Mouse (Mus musculus) layer of hippocampus, adult 8-10 months (tissue): ENCODE measurements around the gene Mxi1. TPM values are rescaled to one million over a fixed set of nuclear protein-coding genes. Genes with fewer than 3 reads are reported as not detected.
"Not testable (repeated sequence)": the region's sequence is repeated elsewhere in the genome, so short reads cannot be mapped to it uniquely, and the experiment has no call there.

Experiments used
- DNase-seq, 2 experiments: peaks; one replicate each; pipeline ENCODE4 v3.0.0; 2022; ENCODE audit warnings: low spot score in 2 of 2
- total RNA-seq, 4 experiments: library from RNA; stranded (reverse); gene quantifications; 2 replicates each; pipeline ENCODE4 v1.2.4; 2022

Mxi1 gene
- total RNA-seq, 4 experiments from 2014 or later: 57.8 to 73.4 (median 65.8) TPM

DNA sequence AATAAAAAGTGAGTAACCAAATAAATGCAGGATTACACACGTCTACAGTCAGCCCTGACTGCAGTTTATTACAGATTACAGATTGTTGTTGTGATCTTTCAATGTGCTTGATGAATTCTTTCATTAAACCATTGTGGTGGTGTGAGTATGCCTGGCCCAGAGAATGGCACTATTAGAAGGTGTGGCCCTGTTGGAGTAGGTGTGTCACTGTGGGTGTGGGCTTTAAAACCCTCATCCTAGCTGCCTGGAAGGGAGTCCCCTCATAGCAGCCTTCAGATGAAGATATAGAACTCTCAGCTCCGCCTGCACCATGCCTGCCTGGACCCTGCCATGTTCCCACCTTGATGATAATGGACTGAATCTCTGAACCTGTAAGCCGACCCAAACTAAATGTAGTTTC is 84.6 kb downstream of the Mxi1 start:
- DNase-seq: not testable (repeated sequence)

DNA sequence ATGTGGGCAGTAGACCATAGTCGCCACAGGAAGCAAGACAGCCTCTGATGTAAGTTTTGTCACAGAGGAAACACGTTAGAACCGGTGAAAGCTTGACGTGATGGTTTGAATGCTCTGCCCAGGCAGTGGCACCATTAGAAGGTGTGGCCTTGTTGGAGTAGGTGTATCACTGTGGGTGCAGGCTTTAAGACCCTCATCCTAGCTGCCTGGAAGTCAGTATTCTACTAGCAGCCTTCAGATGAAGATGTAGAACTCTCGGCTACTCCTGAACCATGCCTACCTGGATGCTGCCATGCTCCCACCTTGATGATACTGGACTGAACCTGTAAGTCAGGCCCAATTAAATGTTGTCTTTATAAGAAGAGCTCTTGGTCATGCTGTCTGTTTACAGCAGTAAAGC is 85.5 kb downstream of the Mxi1 start:
- not testable (repeated sequence) for DNase-seq

DNA sequence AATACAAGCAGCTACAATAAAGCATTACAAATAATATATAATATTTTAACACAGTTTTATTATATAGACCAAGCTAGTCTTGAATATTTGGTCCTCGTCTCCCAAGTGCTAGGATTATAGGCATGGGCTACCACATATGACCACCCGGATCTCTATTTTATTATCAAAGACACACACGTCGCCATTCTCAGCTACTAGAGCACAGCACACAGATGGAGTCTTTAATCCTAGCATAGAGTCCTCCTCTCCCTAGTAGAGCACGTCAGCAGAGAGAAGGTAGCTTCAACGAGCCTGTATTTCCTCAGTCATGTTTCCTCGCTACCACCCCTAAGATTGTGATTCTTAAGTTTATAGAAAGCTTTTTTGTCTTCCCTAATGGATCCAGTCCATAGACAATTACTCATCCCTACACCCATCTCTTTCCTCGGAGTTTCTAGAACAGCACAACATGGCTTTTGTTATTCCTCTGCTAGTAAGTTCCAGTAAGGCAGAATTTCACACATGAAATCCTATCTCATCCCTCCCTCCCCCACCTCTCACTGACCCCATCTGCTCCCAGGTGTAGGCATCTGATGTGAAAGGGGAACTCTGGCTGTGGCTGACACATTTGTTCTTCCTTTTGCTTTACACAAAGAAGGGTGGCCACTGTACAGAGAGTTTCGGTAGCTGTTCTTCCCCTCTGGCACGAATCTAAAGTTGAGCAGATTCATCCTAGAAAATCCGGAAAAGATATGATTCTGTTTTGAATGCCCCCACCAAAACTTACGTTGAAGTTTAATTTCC is 87.3 kb downstream of the Mxi1 start:
- DNase-seq: no peak

DNA sequence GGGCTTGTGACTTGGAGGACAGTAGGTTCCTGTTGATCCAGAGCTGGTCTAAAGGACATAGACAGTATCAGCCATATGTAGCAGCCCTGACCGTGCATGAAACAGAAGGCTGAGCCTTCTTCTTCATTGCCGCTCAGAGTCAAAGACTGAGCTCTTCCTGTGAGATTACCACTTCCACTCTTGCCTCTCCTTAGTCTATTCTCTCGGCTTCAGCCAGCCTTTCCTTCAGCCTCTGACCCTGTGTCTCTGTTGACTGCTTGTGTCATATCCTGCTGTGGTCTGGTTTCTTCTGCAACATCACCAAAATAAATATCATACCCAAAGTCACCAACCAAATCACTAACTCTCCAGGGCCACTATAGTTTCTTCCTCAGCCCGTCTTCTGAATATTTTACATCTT is 88.9 kb downstream of the Mxi1 start:
- no peak for DNase-seq

DNA sequence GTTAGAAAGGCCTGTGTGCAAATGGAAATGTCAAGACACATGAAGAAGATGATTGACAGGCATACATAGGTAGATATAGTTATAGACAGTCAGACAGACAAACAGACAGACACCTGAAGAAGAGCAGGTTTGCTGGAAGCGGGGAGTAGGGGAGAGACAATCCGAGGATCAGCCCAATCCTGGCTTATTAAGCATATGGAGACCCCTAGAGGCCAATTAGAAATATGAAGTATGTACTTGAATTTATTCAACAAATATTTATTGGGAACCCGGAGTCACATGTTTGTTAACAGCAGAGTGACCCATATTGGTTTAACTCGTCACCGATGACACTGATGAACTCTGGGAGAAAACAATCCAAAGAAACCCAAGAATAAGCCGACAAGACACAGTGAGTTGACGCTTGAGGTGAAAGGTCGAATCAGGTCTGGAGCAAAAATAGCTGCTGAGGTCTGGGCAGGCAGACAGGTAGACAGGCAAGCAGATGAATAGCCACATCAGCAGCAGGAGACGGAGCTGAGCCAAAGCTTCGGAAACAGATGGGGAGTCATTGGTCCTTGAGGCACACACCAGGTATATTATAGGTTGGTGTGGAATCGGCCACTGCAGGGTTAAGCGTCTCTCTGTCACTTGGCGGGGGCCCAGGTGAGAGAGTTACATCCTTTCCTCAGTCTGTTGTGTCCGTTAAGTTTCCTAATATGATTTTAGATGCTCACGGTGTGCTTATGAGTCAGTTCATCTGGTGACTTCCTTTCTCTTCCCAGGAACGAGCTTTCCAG is 90.2 kb downstream of the Mxi1 start:
- no peak for DNase-seq

DNA sequence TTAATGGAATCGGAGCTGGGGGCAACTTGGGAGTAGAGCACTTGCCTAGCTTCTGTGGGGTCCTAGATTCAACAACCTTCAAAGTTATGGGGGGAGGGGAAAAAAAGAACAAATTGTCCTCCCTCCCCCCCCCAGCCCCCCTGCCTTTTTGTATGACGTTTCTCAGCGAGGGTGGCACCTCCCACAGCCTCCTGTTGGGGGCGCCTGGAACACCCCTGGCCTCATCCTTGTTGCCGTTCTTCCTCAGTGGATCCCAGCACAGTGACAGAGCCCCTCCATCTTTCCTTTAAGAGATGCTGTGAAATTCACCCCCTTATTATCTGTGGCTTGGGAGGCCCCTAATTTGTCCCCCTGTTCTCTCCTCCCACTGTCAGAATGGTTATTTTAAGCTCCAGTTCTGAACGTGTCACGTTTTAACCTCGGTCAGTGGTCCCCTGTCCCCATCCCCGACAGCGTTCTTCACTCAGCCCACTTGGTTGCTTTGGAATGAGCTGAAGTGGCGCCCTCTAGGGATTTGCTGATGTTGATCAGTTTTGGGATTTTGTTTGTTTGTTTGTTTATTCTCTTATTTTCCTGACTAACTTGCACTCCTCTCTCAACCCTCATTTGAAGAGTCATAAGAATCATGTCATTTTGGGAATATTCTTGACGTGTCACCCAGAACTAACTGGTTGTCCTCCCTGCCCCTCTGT is 92.6 kb downstream of the Mxi1 start:
- DNase-seq: no peak

DNA sequence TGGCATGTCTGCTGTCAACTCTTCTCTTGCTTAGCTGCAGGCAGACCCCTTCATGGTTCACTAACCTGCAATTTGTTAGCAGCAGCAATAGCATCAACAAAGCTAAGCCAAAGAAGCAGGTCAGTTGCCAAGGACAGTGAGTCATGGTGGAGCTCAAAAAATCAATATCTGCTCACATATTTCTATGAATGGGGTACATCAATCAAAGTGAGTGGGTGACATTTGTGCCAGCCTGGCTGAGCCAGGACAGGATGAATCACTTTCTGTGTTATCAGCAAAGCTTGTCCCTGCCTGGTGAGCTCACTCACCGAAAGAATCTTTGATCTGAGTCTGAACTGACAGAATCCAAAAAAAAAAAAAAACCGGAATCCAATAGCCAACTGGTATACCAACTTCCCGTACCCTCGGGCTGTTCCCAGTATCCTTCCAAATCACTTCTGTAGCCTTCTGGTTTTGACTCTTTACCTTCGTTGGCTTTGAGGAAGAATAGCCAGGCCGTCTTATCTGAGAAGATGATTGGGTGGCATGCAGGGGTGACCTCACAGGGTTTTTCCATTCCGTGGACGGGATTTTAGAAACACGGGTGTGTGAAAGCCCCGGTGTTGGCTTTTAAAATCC is 94.0 kb downstream of the Mxi1 start:
- no peak for DNase-seq

DNA sequence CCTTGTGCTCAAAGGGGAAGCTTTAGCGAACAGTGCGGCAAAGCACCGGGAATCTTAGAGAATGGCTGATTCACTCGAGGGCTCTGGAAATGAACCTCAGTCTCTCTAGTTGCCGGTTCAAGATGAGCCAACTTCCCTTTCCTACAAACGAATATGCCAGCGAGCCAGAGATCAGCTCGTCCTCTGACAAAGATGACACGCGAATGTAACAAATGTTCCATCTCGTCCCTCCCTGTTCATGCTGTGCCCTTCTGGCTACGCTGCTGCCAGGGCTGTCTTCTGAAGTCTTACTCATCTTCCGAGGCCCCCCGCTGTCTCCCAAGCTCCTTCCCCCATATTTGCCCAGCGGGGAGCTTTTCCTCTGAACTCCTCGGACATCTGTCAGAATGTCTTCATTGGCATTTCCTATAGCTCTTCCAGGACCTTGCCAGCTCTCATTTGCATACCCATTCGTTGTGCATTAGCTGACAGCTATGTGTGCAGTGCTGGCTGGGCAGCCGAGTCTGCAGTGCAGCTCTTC is 94.6 kb downstream of the Mxi1 start:
- DNase-seq: no peak

DNA sequence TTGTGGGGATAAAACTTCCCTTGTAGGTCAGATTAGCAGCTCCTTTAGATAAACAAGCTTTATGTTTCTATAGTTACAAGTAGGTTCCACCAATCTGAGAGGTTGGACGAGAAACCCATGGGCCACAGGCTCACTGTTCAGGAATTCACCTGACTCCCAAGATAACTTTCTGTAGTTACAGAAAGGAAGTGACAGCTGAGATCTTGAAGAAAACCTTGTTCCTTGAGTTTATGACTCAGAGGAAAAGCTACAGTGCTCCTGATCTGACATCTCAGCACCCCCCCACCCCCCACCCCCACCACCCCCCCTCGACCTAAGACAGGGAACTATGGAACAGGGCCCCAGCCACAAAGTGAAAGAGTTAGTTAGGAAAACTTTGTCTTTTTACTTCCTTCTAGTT is 95.5 kb downstream of the Mxi1 start:
- no peak for DNase-seq

DNA sequence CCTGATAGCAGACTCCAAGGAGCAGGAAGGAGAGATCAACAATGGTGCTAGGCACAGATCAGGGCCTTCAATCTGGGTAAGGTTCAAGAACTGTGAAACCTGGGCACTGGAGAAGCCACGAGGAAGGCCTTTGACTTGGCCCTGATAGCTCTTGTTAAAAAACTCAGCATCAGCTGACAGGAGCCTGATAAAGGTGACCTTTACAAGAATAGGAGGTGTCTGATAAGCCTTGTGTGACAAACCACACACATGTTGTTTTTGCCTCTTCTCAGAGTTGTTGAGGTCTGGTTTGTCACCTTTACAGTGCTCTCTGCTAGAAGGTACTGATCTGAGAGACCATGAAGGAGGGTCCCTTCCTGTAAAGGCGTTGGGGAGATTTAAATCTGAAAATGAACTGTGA is 97.0 kb downstream of the Mxi1 start:
- DNase-seq: no peak

DNA sequence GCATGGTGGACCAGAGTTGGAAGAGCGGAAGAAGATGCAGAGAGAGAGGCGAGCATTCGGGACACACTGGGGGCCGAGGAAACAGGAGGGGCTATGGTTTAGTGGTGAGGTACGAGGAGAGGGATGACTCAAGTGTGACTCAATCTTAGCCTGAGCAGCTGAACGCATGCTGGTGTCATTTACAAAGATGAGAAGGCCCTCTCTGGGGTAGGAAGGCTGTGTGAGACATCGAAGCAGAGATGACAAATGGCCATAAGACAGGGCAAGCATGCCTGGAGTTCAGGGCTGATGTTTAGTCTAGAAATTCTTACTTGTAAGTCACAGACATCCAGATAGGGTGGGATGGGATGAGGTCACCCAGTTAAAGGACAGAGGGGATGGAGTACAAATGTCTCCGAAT is 98.1 kb downstream of the Mxi1 start:
- DNase-seq: no peak

DNA sequence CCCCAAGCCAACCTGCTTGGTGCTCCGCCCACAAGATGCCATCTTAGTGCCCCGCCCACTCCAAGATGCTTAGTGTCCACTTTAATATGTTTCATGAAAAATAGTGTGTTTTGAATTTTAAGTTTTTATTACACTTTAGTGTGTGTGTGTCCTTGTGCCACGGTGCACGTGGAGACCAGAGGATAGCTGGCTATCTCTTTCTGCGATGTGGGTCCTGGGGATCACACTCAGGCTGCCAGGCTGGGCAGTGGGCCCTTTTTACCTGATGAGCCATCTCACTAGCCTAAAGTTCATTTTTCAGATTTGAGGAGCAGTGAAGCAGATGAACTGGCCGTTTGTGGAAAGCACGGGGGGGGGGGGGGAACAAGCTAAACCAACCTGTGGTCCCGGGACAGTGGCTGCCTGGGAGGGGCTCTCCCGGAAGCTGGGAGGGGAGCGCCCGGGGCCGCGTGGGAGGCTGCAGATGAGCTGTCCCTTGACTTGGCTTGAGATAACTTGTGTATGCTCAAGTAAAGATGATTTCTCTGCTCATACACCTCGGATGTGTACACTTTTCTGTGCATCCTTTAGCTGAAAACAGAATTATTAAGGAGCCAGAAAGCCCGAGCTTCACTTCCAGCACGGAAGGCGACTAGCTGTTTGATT is 99.5 kb downstream of the Mxi1 start:
- DNase-seq: no peak

DNA sequence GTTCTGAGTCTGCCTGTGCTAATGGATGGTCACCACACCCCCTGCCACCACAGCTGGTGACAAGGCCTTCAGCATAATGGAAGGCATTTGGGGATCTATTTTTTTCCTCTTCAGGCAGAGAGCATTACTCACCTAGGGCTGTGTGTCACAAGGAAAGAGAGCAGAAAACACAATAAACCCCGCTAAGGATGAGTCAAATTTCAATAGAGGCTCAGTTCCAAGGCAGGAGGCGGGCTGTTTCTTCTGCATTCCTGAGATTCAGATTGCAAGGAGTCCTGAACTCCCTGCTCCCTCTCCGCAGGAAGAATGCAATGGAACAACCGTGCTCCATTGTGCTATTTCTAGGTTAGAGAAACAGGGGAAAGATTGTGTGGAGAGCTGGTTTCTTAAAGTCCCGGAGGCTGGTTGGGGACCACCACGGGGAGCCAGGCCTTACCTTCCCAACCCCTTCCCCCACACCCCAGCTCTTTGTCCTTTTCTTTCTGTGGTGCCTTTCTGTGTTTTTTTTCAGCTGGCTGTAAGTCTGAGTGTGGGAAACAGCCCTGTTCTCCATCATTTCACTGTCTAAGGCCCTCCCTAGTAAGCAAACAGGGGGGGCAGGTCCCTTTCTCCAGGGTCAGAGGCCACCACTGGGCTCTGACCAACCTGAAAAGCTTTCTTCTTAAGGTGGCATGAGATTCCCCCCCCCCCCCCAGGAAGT is 102.0 kb downstream of the Mxi1 start:
- DNase-seq: peak in 1 of 2 experiments; percentile 39

DNA sequence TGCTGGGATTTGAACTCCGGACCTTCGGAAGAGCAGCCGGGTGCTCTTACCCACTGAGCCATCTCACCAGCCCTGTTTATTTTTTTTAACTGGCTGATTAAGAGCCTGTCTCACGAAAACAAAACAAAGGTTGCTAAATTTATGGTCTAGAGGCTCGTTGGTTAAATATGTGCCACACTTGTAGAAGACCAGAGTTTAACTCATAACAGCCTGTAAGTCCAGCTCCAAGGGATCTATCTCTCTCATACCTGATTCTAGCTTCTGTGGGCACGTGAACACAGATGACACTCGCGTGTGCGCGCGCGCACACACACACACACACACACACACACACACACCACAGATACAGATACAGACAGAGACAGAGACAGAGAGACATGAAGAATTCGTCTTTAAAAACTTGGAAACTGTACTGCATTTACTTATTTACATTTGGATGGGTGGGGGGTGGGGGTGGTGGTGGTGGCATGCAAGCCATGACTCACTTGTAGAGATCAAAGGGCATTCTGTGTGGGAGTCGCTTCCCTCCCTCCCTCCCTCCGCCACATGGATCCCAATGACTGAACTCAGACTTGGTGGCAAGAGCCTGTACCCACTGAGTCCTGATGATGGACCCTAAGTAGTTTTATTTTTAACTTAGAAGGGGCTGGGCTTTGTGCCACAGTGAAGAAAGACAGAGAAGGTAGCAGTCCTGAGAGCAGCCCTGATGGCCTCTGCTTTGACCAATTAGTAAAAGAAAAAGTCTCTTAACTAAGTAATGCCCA is 103.5 kb downstream of the Mxi1 start:
- no peak for DNase-seq

DNA sequence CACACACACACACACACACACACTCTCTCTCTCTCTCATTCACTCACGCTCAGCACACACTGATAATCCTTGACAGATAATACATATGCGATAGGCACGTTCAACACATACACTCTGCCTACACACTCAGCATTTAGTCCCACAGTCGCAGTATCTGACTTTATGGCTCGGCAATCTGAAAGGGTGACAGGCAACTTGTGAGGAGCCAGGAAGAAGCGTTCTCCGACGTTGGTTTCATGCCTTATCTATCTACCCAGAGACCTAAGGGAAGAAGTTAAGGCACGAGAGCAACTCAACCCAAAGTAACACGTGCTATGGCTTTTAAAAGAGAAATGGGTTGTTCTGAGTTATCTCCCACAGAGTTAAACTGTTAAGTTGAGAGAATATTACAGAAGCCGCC is 104.3 kb downstream of the Mxi1 start:
- DNase-seq: no peak

DNA sequence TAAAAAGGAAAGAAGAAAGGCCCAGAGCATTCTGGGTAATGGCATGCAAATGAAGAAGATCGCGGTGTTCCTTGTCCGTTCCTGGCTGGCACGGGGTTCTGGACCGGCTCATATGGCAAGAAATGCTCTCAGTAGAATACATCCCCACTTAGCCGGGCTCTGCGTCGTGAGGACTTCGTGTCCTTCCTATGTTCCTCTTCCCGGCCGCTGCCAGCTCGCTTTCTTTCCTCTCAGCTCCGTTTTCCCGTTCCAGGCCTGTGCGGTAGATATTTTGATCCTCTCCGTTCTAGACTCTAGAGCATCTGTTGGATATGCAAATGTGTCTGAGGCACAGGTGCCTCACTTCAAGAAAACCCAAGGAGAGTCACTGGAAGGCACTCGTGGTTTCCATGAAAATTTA is 104.9 kb downstream of the Mxi1 start:
- DNase-seq: peak in 1 of 2 experiments; percentile 56

DNA sequence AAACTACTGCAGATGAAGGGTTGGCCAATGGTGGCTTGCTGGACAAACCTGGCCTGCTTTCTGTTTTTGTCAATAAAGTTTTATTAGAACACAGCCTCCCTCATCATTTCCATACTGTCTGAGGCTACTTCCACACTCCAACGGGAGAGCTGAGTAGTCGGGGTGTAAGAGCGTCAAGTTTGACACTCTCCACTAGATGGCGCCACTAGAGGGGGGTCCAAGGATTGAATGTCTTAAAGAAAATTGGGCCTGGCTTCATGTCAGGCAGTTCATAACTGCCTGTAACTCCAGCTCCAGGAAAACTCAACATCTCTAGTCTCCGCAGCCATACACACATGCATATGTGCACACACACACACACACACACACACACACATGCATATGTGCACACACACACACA is 109.5 kb downstream of the Mxi1 start:
- peak in 1 of 2 experiments; percentile 29 for DNase-seq

DNA sequence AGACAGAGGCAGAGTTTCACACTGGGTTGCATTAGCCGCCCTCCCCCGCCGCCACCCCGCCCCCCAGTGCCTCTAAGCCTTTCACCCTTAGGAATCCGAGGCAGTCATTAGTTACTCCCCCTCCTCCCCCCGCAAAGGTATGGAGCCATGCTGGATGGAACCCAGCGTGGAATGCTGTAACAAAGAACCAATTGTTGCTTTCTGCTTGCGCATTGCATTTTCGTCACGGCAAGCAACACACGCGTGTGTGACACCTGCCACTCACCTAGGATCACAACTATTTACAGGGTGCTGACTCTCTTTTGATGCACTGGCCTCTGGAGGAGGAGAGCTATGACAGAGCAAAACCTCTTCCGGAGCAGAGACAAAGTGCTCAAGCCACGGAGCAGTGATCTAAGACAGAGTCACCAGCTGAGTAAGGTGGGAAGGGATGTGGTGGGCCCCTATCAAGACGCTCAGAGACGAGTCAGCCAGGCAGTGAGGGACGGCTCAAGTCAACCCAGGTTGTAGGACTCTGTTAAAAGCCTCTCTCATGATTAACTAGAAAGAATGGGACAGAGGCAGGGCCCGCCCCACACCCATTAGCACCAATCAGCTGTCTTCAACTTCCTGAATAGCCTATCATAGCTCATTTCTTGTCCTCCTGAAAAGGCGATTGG is 110.7 kb downstream of the Mxi1 start:
- DNase-seq: peak in 1 of 2 experiments; percentile 59

DNA sequence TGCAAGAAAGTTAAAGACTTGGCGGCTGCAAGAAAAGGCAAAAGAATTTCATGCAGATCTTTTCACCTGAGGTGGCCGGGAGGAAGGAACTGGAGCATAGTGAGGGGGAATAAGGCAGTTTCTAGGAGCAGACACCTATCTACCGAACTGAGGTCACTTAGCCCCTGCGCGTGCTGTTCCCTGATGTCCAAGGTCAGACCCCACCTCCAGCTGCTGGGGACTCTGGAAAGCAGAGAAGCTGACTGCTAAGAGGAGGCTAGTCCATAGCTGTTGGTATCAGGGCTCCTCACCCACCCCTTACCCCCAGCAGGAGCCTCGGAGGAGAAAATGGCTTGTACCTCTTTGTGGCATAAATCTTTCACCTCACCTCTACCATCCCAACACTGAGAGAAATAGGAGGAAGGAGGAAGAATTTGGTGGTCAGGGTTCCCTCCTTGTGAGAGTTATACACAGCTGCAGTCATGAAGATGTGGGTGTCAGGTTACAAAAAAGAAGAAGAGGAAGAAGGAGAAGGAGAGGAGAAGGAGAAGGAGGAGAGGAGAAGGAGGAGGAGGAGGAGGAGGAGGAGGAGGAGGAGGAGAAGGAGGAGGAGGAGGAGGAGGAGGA is 111.4 kb downstream of the Mxi1 start:
- DNase-seq: no peak
